Mouse (Mus musculus) T-helper 1 cell (primary cell): ENCODE results near the gene Chd6.
"Not testable (repeated sequence)": the region's sequence is repeated elsewhere in the genome, so short reads cannot be mapped to it uniquely, and the experiment has no call there.

ENCODE experiments used
- in situ Hi-C: fragments of 300-600 bp; cut with MboI, MseI; formaldehyde crosslinking; loops from one replicate; pipeline ENCODE4 v1.15.1; 2025; ENCODE audit warnings: high pct_unique_total_duplicates

Chd6 gene

GRCm38 (mm10) chr2:160987503-160987902, 121.4 kb downstream of the Chd6 start:
- in situ Hi-C loops, result loop anchor here (10.0 kb wide), 1 partner anchor 283 kb away; no protein-coding TSS in a partner anchor

- in situ Hi-C loops, result loop anchor here (10.0 kb wide), 1 partner anchor 278 kb away; no protein-coding TSS in a partner anchor
These were observed 126.2 kb downstream of the Chd6 start for GRCm38 (mm10) chr2:160982636-160983035.

GRCm38 (mm10) chr2:160981791-160982190, 127.1 kb downstream of the Chd6 start:
- in situ Hi-C loops, result loop anchor here (10.0 kb wide), 1 partner anchor 277 kb away; no protein-coding TSS in a partner anchor

DNA sequence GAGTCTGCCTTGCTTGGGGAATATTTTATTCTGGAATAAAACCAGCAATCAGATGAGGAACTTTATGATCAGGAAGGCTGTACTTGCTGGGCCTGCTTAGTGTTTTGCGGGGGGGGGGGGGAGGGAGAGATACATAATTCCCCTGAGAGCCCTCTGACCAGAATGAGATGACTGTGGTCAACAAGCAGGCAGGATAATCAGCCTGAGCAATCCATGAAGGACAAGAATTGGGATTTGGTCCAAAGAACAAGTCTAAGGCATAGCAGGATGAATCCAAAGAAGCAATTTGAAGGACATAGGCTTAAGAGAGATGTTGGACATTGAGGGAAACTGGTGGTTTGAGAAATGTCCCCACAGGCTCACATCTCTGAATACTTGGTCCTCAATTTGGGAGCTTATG, 130.2 kb downstream of the Chd6 start:
- in situ Hi-C loops, result no loop called here

GRCm38 (mm10) chr2:160977248-160977647, 131.6 kb downstream of the Chd6 start:
- in situ Hi-C loops, result no loop called here

DNA sequence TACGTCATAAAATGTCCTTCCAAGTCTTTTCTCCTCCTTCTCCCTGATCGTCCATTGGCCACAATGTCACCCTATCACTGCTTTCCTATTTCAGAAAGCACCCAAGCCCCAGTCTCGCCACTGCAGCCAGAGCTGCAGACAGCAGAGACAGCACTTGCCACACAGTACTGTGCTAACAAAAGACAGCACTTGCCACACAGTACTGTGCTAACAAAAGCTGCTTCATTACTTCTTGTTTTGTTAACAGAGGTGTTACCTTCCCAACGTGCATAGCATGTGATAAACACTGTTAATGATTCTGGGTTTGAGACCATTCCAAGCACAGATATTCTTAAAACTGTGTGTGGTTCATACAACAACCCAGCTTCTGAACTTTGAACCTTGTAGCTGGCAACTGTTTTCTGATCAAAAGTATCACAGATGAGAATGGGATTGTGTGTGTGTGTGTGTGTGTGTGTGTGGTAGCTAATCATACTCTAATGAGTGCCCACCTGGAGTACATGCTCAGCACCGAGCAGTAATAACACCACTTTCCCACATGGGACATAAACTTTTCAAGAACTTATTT, 135.1 kb downstream of the Chd6 start:
- in situ Hi-C loops, result no loop called here

GRCm38 (mm10) chr2:160972103-160972792, 136.6 kb downstream of the Chd6 start:
- in situ Hi-C loops, result no loop called here

DNA sequence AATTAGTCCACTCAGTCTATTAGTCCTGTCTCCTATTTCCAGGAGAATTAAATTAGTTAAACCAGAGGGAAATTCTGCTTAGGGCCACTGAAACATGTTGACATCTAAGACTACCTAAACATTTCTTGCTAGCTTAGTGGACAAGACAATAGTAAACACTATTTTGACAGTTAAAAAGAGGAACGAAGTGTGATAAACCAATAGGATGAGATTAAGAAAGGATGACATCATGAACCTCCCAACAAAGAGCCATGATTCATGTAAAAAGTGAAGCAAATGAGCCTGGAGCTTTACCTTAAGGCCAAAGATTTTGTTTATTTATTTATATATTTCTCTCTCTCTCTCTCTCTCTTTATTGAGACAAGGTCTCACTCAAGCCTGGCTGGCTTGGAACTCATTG, 146.7 kb downstream of the Chd6 start:
- in situ Hi-C loops, result no loop called here

- in situ Hi-C loops, result no loop called here
These were observed 147.8 kb downstream of the Chd6 start for GRCm38 (mm10) chr2:160960956-160961646.

GRCm38 (mm10) chr2:160959901-160960300, 149.0 kb downstream of the Chd6 start:
- in situ Hi-C loops, result no loop called here

DNA sequence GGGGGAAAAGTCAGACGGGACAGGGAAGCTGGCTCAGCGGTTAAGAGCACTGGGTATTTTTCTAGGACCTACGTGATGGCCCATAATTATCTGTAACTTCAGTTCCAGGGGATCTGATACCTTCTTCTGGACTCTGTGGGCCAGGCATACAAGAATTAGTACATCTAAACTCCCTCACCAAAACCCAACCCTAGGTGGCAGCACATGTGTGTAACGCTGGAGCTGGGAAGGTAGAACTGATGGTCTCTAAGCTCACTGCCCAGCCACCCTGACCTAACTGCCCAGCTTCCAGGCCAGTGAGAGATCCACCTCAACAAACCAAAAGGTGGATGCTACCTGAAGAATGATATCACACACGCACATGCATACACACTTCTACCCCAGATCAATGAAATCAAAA, 150.1 kb downstream of the Chd6 start:
- in situ Hi-C loops, result no loop called here

GRCm38 (mm10) chr2:160957801-160958200, 151.1 kb downstream of the Chd6 start:
- in situ Hi-C loops, result not testable (repeated sequence)

- in situ Hi-C loops, result not testable (repeated sequence)
These were observed 151.6 kb downstream of the Chd6 start for GRCm38 (mm10) chr2:160957307-160957706.

GRCm38 (mm10) chr2:160955331-160955730, 153.5 kb downstream of the Chd6 start:
- in situ Hi-C loops, result no loop called here

GRCm38 (mm10) chr2:160954541-160954940, 154.3 kb downstream of the Chd6 start:
- in situ Hi-C loops, result no loop called here

DNA sequence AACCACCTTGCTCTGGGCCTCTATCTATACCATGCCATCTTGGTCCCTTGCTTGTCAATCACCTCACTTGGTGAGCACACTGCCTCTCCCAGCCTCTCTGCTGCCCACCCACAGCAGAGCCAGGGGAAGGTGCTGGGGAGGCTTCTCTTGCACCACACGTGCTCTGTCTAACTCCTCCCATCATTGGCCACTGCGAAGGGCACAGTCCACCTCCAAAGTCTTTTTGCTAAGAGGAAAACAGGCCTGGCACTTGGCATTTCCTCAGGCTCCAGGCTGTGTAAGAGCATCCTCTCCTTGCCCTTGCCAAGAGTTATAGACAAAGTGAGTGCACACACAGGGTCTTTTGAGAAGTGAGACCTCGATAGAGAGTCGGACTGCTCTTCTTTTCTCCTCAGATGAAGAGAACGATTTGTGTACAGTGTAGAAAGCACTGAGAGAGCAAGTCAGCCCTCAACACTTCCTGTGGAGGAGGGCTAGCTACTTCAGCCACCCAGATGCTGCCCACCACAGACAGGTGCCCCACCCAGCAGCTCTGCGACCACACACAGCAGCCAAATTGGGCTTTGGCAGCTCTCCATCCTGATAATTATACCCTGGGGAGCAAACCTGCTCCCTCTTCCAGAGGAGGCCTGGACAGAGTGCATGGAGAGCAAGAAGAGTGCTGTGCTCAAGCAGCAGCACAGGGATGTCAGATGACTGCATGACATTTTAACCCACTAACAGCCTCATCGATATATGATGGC, 155.6 kb downstream of the Chd6 start:
- in situ Hi-C loops, result no loop called here

GRCm38 (mm10) chr2:160951595-160951994, 157.3 kb downstream of the Chd6 start:
- in situ Hi-C loops, result no loop called here

DNA sequence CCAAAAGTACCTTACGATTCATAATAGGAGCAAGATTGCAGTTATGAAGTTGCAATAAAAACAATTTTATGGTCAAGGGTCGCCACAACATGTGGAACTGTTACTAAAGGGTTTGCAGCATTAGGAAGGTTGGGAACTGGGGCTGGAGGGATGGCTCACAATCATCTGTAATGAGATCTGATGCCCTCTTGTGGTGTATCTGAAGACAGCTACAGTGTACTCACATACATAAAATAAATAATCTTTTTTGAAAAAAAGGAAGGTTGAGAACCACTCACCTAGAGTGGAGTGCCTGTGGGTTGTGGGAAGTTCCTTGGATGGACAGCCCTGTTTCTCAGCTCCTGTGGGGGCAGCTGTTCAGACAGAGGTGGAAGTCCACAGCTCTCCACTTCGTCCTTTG, 166.4 kb downstream of the Chd6 start:
- in situ Hi-C loops, result no loop called here

- in situ Hi-C loops, result no loop called here
These were observed 167.8 kb downstream of the Chd6 start for GRCm38 (mm10) chr2:160940930-160941709.

DNA sequence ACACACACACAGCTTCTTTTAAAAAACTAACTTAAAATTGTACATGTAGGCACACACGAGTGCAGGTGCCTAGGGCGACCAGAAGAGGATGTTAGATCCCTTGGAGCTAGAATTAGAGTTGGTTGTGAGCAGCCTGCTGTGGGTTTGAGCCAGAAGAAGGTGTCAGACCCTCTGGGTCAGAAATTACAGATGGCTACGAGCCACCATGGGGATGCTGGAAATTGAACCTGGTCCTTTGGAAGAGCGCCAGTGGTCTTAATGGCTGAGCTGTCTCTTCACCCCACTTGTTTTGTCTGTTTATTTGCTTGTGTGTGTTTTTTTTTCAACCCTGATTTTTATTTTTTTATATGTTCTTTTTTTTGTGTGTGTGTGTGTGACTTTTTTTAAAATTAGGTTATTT, 174.4 kb downstream of the Chd6 start:
- in situ Hi-C loops, result no loop called here

- in situ Hi-C loops, result no loop called here
These were observed 175.0 kb downstream of the Chd6 start for GRCm38 (mm10) chr2:160933890-160934289.
